Mouse (Mus musculus) adipocyte (in vitro differentiated cells): ENCODE data around the gene Ehd2.

Experiments
- DNase-seq: peaks from one replicate; pipeline ENCODE4 v3.0.0-alpha.2; 2016; ENCODE audit warnings: low spot score

Gene Ehd2

GRCm38 (mm10) chr7:15967312-15967711 lies at the start of gene Ehd2:
TSS of gene Ehd2 (minus strand) at chr7:15967567.
- DNase-seq = peak; percentile 78

DNA sequence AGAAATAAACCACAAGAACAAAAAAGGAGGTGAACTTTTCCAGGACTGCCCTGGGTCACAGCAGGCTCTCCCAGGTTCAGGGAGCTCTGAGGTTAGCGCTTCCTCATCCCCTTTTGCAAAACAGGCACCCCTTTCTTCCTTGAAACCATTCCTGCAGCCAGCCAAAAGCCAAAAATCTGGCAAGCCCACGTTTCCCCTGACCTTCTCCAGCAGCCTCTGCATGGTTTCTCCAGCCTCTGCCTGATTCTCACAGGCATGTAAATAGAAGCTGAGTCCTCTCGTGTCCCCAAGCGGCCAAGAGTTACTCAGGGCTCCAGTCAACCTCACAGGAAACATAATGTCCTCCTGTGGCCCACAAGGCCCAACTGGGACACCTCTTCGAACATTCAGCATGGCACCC lies 48.0 kb upstream of the Ehd2 start:
- DNase-seq = no peak

GRCm38 (mm10) chr7:16014521-16015175 lies 47.3 kb upstream of the Ehd2 start:
- DNase-seq = peak; percentile 31

DNA sequence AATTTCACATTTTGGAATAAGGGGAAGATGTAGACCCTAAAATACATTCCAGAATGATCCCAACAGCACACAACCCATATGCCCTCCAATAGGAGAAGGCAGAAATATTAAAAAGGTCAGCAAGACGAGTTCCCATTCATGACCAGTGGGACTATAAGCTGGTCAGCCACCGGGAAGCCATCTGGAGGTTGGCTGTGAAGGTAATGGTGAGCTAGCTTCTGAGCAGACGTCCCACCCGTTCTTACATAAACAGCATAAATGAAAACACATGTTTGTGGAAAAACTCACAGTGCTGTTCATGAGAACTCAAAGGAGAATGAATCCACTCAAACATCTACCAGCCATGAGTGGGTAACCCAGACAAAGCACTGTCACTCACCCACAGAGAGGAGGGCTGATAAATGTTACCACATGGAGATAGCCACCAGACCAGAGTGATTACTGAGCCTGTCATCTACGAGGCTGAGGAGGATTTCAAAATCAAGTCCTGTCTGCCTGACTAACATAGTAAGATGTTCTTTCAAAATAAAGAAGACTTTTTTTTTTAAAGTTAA lies 46.4 kb upstream of the Ehd2 start:
- no peak for DNase-seq

- DNase-seq = peak; percentile 30
Observed at GRCm38 (mm10) chr7:16012576-16013263, 45.4 kb upstream of the Ehd2 start.

DNA sequence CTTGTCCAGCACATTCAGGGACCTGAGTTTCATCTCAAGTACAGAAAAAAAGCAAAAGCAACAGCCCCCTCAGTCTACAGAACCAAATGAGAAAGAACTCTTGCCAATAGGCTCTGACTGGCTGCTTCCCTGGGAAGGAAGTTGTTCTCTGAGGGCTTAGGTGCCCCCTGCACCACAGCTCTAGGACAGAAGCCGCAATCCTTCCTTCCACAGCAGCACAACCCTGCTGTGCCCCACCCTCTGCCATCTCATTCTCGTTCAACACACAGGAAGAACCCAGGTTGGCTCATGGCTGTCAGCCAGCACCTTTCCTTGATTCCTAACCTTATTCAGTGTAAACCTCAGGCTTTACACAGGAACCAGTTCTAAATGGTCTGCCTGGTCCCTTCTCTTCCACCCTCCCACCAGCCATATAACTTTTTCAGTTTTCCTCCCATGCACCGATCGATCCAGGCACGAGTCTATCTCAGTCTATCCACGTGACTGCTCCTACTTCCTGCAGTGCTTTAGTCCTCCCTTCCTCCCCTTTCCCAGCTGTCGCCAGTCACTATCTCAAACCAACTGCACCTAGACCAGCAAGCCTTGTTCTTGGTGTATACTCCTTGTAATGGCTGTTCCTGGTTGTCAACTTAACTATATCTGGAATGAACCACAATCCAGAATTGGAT lies 44.2 kb upstream of the Ehd2 start:
- DNase-seq = no peak

- DNase-seq = no peak
Observed at GRCm38 (mm10) chr7:16010649-16011048, 43.3 kb upstream of the Ehd2 start.

- DNase-seq = no peak
Observed at GRCm38 (mm10) chr7:16009636-16010035, 42.3 kb upstream of the Ehd2 start.

GRCm38 (mm10) chr7:16005020-16005419 lies 37.7 kb upstream of the Ehd2 start:
- no peak for DNase-seq

- DNase-seq = no peak
Observed at GRCm38 (mm10) chr7:16004177-16004856, 37.0 kb upstream of the Ehd2 start.

GRCm38 (mm10) chr7:16003032-16003431 lies 35.7 kb upstream of the Ehd2 start:
- no peak for DNase-seq

- peak; percentile 91 for DNase-seq
Observed at GRCm38 (mm10) chr7:16002171-16002570, 34.8 kb upstream of the Ehd2 start.

DNA sequence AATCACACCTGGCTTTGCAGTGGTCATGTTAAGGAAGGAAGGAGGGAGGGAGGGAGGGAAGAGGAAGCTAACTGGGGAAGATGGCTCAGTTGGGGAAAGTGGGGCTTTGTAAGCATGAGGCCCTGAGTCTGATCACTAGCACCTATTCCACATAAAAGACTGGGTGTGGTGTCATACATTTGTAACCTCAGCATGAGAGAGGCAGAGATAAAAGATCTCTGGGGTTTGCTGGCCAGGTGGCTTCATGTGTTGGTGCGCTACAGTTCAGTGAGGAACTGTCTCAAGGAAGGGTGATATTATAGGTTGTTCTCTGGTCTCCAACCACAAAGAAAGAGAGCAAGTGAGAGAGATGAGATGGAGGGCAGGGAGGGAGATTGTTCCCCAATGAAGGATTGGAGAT lies 34.3 kb upstream of the Ehd2 start:
- no peak for DNase-seq

DNA sequence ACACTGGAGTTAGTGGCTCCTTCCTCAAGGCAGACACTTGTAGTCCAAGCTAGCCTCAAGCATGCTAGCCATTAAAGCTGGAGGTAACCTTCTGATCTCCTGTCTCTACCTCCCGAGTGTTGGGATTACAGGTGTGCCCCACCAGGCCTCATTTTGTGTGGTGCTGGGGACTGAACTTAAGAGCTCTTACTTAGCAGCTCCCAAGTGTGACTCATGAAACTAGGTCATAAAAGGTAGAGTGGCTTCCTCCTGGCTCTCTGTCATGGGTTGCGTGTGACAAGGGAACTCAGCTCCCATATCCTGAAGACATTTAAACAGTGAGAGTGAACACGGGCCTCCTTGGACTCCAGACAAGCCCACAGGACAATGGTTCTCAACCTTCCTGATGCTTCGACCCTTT lies 26.4 kb upstream of the Ehd2 start:
- DNase-seq = no peak

DNA sequence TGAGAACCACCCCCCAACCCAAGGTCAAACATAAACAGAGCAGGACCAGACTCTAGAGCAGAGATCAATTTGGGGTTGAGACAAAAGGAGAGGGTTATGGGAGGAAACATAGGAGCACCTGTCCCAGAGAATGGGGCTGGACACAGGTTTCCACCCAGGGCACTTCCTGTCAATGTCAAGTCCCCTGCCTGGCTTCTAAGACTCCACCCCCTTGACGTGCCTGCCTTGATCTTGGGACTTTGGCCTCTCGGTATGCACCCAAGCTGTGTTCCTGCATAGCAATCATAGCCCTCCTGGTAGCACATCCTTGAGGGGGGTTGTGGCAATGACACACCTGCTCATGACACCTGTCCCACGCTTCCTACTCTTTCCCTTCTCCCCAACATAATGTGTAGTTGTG lies 25.8 kb upstream of the Ehd2 start:
- no peak for DNase-seq

- DNase-seq = no peak
Observed at GRCm38 (mm10) chr7:15991764-15992163, 24.4 kb upstream of the Ehd2 start.

- no peak for DNase-seq
Observed at GRCm38 (mm10) chr7:15987661-15988356, 20.4 kb upstream of the Ehd2 start.

GRCm38 (mm10) chr7:15982729-15983407 lies 15.5 kb upstream of the Ehd2 start:
- DNase-seq = peak; percentile 73

DNA sequence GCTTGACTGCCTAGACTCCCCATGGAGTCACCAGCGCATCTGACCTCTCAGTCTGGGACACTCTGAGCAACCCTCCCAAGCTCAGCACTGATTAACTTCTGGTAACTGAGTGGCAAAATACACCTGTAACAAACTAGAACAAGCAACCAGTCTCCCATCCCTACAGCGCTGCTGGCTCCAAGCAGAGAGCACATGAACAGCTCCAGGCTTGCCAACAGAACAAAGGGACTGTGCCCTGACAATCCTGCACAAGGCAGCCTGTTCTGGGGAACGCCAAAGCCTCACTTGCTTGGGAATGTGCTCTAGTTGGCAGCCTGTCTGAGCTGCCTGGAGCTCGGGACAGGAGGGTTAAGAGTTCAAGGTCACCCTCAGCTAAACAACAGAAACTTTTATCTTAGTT lies 14.2 kb upstream of the Ehd2 start:
- peak; percentile 45 for DNase-seq

DNA sequence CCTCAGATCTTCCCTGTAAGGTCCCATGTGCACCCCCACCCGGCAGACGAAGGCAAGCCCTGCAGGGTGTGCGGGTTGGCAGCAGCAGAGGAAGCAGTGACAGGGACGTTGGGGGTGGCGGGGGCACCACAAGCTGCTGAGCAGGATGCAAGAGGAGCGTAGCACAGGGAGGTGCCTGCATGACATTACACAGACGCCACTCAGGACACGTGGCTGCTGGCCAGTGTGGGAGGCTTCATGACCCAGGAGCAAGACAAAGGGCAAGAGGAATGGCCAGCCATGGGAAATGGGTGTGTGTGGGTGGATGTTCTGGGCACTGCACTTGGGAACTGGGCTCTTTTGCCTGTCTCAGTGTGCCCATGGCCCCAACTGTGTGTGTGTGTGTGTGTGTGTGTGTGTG lies 12.9 kb upstream of the Ehd2 start:
- DNase-seq = peak; percentile 75

DNA sequence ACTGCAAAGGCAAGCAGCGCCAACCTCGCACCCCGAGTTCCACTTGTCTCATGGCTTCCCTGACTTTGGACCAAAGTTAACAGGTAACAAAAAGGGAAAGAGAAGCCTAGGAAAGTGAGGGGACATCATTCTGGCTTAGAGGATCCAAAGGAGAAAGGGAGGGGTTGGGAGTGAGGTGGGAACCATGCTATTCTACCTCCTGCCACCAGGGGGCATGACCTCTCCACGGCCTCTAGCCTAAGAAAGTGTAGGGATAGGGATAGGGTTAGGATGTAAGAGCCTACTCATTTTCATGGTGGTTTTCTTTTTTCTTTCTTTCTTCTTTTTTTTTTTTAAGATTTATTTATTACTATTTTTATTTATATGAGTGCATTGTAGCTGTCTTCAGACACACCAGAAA lies 8.5 kb upstream of the Ehd2 start:
- peak; percentile 52 for DNase-seq
